Mouse (Mus musculus): ENCODE measurements around the gene Lamb2.

- TF ChIP-seq CTCF (conservative IDR thresholded peaks at IDR 0.05; ENCODE audit: low read length) (no peak), POU5F1 (IDR thresholded peaks at IDR 0.05; ENCODE audit: borderline replicate concordance, low read length) (no peak), NANOG (IDR thresholded peaks at IDR 0.05; ENCODE audit: borderline replicate concordance, low read length) (no peak)
Measured at GRCm38 (mm10) chr9:108531496-108531895, 52.0 kb downstream of the Lamb2 start.
